8 mouse cellular contexts compared by ENCODE assay signal in the genomic region with DNA sequence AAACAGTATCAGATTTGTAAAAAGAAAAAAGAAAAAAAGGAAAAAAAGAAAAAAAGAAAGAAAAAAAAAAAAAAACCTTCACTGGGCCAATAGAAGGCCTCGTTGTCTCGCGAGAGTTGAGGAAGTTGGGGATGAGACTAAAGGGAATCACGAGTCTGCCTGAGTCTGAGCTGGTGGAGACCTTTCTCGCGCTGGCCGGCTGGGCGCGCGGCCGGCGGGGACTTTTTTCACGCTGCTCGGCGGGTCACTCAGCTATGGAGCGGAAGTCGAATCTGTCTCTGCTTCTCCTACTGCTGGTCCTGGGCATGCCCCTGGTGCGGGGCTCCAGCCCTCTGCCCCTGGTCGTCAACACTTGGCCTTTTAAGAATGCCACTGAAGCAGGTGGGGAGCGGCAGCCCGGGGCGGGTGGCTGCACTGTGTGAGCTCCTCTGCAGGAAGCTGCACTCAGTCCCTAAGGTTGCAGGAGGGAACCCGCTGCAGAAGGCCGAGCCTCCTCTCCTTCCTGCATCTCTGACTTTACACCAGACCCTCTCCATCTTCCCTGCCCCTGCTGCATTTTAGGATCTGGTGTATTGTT. TPM values are rescaled to one million over a fixed set of nuclear protein-coding genes. Genes with fewer than 3 reads are reported as not detected.
A peak's percentile ranks its signal among the peaks of the same experiment; 100 is the strongest.
DNase-seq lines count a peak whose midpoint lies in the region; ATAC-seq and TF ChIP-seq lines count a peak whose summit lies in the region.

Aga (plus strand) TSS at position 177 of the 577 bp plus-strand sequence.

- peak within 1 kb of the TSS; percentile 44; the same call in 1 of the 2 replicates for H3K27ac ChIP-seq in embryonic facial prominence, embryonic 14.5 days (replicated peaks; ENCODE audit: low read depth, low read length)
- H3K27ac ChIP-seq in heart, adult 2 months, result peak within 1 kb of the TSS; percentile 82
- peak within 1 kb of the TSS; percentile 73; the same call in 1 of the 2 replicates for H3K27ac ChIP-seq in limb, embryonic 13.5 days
- peak within 1 kb of the TSS; percentile 69 for H3K27ac ChIP-seq in midbrain, embryonic 16.5 days (ENCODE audit: low read length)

- no peak for TF ChIP-seq CTCF in heart, adult 2 months (IDR thresholded peaks at IDR 0.05)

- H3K79me2 ChIP-seq in heart, adult 2 months (replicated peaks; ENCODE audit: control insufficient read depth, insufficient read depth, low read length), result no peaks in the 10 kb centered on the region

- H3K27me3 ChIP-seq in embryonic facial prominence, embryonic 14.5 days (replicated peaks; ENCODE audit: control insufficient read depth, insufficient read depth, low read length), result no peaks in the 10 kb centered on the region
- no peaks in the 10 kb centered on the region for H3K27me3 ChIP-seq in heart, adult 2 months (ENCODE audit: control insufficient read depth, insufficient read depth, low read length)
- H3K27me3 ChIP-seq in limb, embryonic 13.5 days, result no peaks in the 10 kb centered on the region
- H3K27me3 ChIP-seq in midbrain, embryonic 16.5 days (ENCODE audit: control insufficient read depth, insufficient read depth, low read depth, low read length), result no peaks in the 10 kb centered on the region

- peak; percentile 98 for ATAC-seq in embryonic facial prominence, embryonic 14.5 days (ENCODE audit: low read depth)
- ATAC-seq in limb, embryonic 13.5 days (ENCODE audit: low FRiP score, low read depth), result peak; percentile 96
- ATAC-seq in midbrain, embryonic 16.5 days, result peak; percentile 98

- intact Hi-C loops in heart, adult 2 months (cut with DNase I), result no loop called here

- H3K9ac ChIP-seq in embryonic facial prominence, embryonic 14.5 days (ENCODE audit: low read depth, low read length), result peak within 1 kb of the TSS; percentile 77
- peak within 1 kb of the TSS; percentile 88 for H3K9ac ChIP-seq in heart, adult 2 months (ENCODE audit: low read depth, low read length)
- peak within 1 kb of the TSS; percentile 86 for H3K9ac ChIP-seq in limb, embryonic 13.5 days
- H3K9ac ChIP-seq in midbrain, embryonic 16.5 days (ENCODE audit: low read depth, low read length), result peak within 1 kb of the TSS; percentile 79

- peaks cover 16% of the 10 kb centered on the region; the same call in 1 of the 2 replicates for H3K36me3 ChIP-seq in embryonic facial prominence, embryonic 14.5 days (ENCODE audit: control insufficient read depth, insufficient read depth, low read length)
- peaks cover 2% of the 10 kb centered on the region; the same call in 1 of the 2 replicates for H3K36me3 ChIP-seq in heart, adult 2 months (ENCODE audit: control insufficient read depth, insufficient read depth, low read length)
- peaks cover 22% of the 10 kb centered on the region for H3K36me3 ChIP-seq in limb, embryonic 13.5 days
- H3K36me3 ChIP-seq in midbrain, embryonic 16.5 days (ENCODE audit: control insufficient read depth, insufficient read depth, low read length), result no peaks in the 10 kb centered on the region

- 1% methylated on average over 24 of the region's 24 CpGs for WGBS in embryonic facial prominence, embryonic 14.5 days
- under 1% methylated on average over 24 of the region's 24 CpGs for WGBS in heart, adult 2 months
- WGBS in limb, embryonic 13.5 days, result under 1% methylated on average over 23 of the region's 24 CpGs
- WGBS in midbrain, embryonic 16.5 days, result under 1% methylated on average over 24 of the region's 24 CpGs

- no peaks in the 10 kb centered on the region for H3K9me3 ChIP-seq in embryonic facial prominence, embryonic 14.5 days (ENCODE audit: control insufficient read depth, low read length)
- H3K9me3 ChIP-seq in limb, embryonic 13.5 days, result no peaks in the 10 kb centered on the region
- no peaks in the 10 kb centered on the region for H3K9me3 ChIP-seq in midbrain, embryonic 16.5 days (replicated peaks; ENCODE audit: control insufficient read depth, low read length, poor library complexity, severe bottlenecking)

- peak within 1 kb of the TSS; percentile 65 for H3K4me2 ChIP-seq in embryonic facial prominence, embryonic 14.5 days (ENCODE audit: low read depth, low read length)
- H3K4me2 ChIP-seq in limb, embryonic 13.5 days (replicated peaks), result peak within 1 kb of the TSS; percentile 69
- peak within 1 kb of the TSS; percentile 77 for H3K4me2 ChIP-seq in midbrain, embryonic 16.5 days (ENCODE audit: low read length)

- TF ChIP-seq EP300 in heart, adult 2 months (IDR thresholded peaks at IDR 0.05; ENCODE audit: insufficient read depth, low read depth, low read length), result no peak

- H3K4me3 ChIP-seq in embryonic facial prominence, embryonic 14.5 days (ENCODE audit: low read depth, low read length), result peak within 1 kb of the TSS; percentile 53
- H3K4me3 ChIP-seq in heart, adult 2 months, result peak within 1 kb of the TSS; percentile 81
- peak within 1 kb of the TSS; percentile 57 for H3K4me3 ChIP-seq in limb, embryonic 13.5 days
- peak within 1 kb of the TSS; percentile 50 for H3K4me3 ChIP-seq in midbrain, embryonic 16.5 days (ENCODE audit: low read depth, low read length)

- peak; percentile 98 for DNase-seq in 3T3-L1 (ENCODE audit: low read depth, low spot score)
- DNase-seq in adrenal gland, postnatal 4 days (ENCODE audit: low spot score in 2 of 2), result peak; percentile 73 to 75
- peak; percentile 98 for DNase-seq in embryonic facial prominence, embryonic 14.5 days (ENCODE audit: low spot score)
- peak; percentile 90 to 93 for DNase-seq in heart, adult 2 months
- peak; percentile 91 to 92 for DNase-seq in kidney, adult 8-10 months
- DNase-seq in spleen, postnatal 10 days (ENCODE audit: low spot score in 2 of 2), result peak; percentile 69 to 89

- TF ChIP-seq POLR2A in heart, adult 2 months (IDR thresholded peaks at IDR 0.05; ENCODE audit: insufficient read depth, low read depth, low read length), result peak; percentile 69

- H3K4me1 ChIP-seq in embryonic facial prominence, embryonic 14.5 days (ENCODE audit: control insufficient read depth, insufficient read depth, low read length), result peaks cover 3% of the 10 kb centered on the region; the same call in 1 of the 2 replicates
- no peaks in the 10 kb centered on the region; the same call in 1 of the 2 replicates for H3K4me1 ChIP-seq in heart, adult 2 months (ENCODE audit: control insufficient read depth, insufficient read depth, low read length)
- H3K4me1 ChIP-seq in limb, embryonic 13.5 days, result 0 out of 2 replicates have a peak, but pooled peaks cover 5% of the 10 kb centered on the region
- H3K4me1 ChIP-seq in midbrain, embryonic 16.5 days (ENCODE audit: control insufficient read depth, insufficient read depth, low read length), result peaks cover 10% of the 10 kb centered on the region

RNA-seq across cellular contexts. Expression of gene Aga, which starts in this region (rescaled TPM):
- total RNA-seq in adrenal gland, postnatal 4 days (2021), result 10 to 100 TPM; 31.6 to 32.9 TPM
- 34.5 and 36.3 TPM in 2 replicates for polyA plus RNA-seq in embryonic facial prominence, embryonic 14.5 days (2014; fragmentation: Nextera tagmentation; extraction: Ambion mirVana)
- total RNA-seq in heart, adult 2 months (2021), result 10 to 100 TPM; 18.5 to 23.3 TPM
- 9.8 and 12.4 TPM in 2 replicates for polyA plus RNA-seq in heart, adult 2 months (2012; rRNA removed)
- polyA plus RNA-seq in limb, embryonic 13.5 days (2015; fragmentation: Nextera tagmentation; extraction: Ambion mirVana), result 28.6 and 29.0 TPM in 2 replicates
- 13.3 and 15.3 TPM in 2 replicates for polyA plus RNA-seq in midbrain, embryonic 16.5 days (2015; fragmentation: Nextera tagmentation; extraction: Ambion mirVana)

Comparison
In these comparisons a context has a peak if more than half of its experiments do, and no peak if none do; other contexts are left out.
1. Peak in every context shown above with its lines: DNase-seq, ATAC-seq, H3K4me3 ChIP-seq and H3K27ac ChIP-seq.